Mouse (Mus musculus) MEL (cell line): Measurements from ENCODE around the gene Cybb. TPM values are rescaled to one million over a fixed set of nuclear protein-coding genes. Genes with fewer than 3 reads are reported as not detected.

Source experiments
- DNase-seq: peaks from one replicate; pipeline ENCODE4 v3.0.0; 2011; ENCODE audit warnings: low read depth, low spot score
- H3K27ac ChIP-seq: 2 replicates; pipeline ENCODE4 v1.5.1; 2012; ENCODE audit warnings: low read depth, mild to moderate bottlenecking, control low read depth, low read length, moderate library complexity; ENCODE audit not compliant: control insufficient read depth
- H3K27me3 ChIP-seq, 2 experiments: fragments of 150-350 bp in 1 of 2; sonication (generic) in 1 of 2; 2 replicates each; pipeline ENCODE4 v1.6.1; 2012; ENCODE audit warnings: low read length in 2 of 2, mild to moderate bottlenecking in 2 of 2, improper control_type of control experiment in 1 of 2, moderate library complexity in 1 of 2; ENCODE audit not compliant: insufficient read depth in 2 of 2, control insufficient read depth in 1 of 2
- H3K36me3 ChIP-seq, 2 experiments: 2 replicates each; pipeline ENCODE4 v1.6.1; 2012 to 2014; ENCODE audit warnings: low read length in 2 of 2, improper control_type of control experiment in 1 of 2, inconsistent platforms in 1 of 2, mild to moderate bottlenecking in 1 of 2; ENCODE audit not compliant: insufficient read depth in 2 of 2, control insufficient read depth in 1 of 2
- H3K4me1 ChIP-seq, 2 experiments: fragments of 150-350 bp in 1 of 2; sonication (generic) in 1 of 2; 2 replicates each; pipeline ENCODE4 v1.6.1; 2012; ENCODE audit warnings: low read length in 2 of 2, improper control_type of control experiment in 1 of 2, mild to moderate bottlenecking in 1 of 2; ENCODE audit not compliant: insufficient read depth in 2 of 2, control insufficient read depth in 1 of 2
- H3K4me3 ChIP-seq, 2 experiments: fragments of 150-350 bp in 1 of 2; sonication (generic) in 1 of 2; 2 replicates each; pipeline ENCODE4 v1.5.1; 2012; ENCODE audit warnings: low read depth in 2 of 2, low read length in 2 of 2, mild to moderate bottlenecking in 2 of 2, moderate library complexity in 2 of 2, control low read depth in 1 of 2, improper control_type of control experiment in 1 of 2; ENCODE audit not compliant: control insufficient read depth in 1 of 2, insufficient read depth in 1 of 2
- H3K79me2 ChIP-seq: 2 replicates; pipeline ENCODE4 v1.6.1; 2012; ENCODE audit warnings: mild to moderate bottlenecking, low read length, moderate library complexity; ENCODE audit not compliant: control insufficient read depth, poor library complexity, insufficient read depth
- H3K9ac ChIP-seq: 2 replicates; pipeline ENCODE4 v1.6.1; 2012; ENCODE audit warnings: low read depth, mild to moderate bottlenecking, control low read depth, low read length, moderate library complexity; ENCODE audit not compliant: control insufficient read depth, poor library complexity, severe bottlenecking
- H3K9me3 ChIP-seq: fragments of 150-350 bp; sonication (generic); replicated peaks from 2 replicates; pipeline ENCODE4 v1.6.1; 2012; ENCODE audit warnings: mild to moderate bottlenecking, low read length, improper control_type of control experiment, moderate library complexity; ENCODE audit not compliant: insufficient read depth
- BHLHE40 ChIP-seq: IDR thresholded peaks from 2 replicates; pipeline ENCODE4 v1.6.1; 2012; ENCODE audit warnings: low read depth, mild to moderate bottlenecking, inconsistent platforms, low read length, improper control_type of control experiment, borderline replicate concordance
- CTCF ChIP-seq, 3 experiments: IDR thresholded peaks in 2 of 3; conservative IDR thresholded peaks in 1 of 3; 2 replicates each; pipeline ENCODE4 v1.5.1; 2011 to 2012; ENCODE audit warnings: low read length in 3 of 3, low read depth in 2 of 3, mild to moderate bottlenecking in 2 of 3, improper control_type of control experiment in 1 of 3, inconsistent platforms in 1 of 3, mixed read lengths in 1 of 3, moderate library complexity in 1 of 3; ENCODE audit not compliant: control insufficient read depth in 1 of 3, insufficient read depth in 1 of 3, poor library complexity in 1 of 3, severe bottlenecking in 1 of 3
- E2F4 ChIP-seq: IDR thresholded peaks from 2 replicates; pipeline ENCODE4 v1.6.1; 2011; ENCODE audit warnings: low read depth, low read length, improper control_type of control experiment, borderline replicate concordance
- ELF1 ChIP-seq: IDR thresholded peaks from 2 replicates; pipeline ENCODE4 v1.6.1; 2014; ENCODE audit warnings: low read depth, mild to moderate bottlenecking, inconsistent platforms, low read length, improper control_type of control experiment, moderate library complexity
- EP300 ChIP-seq, 2 experiments: IDR thresholded peaks; 2 replicates each; pipeline ENCODE4 v1.6.1; 2011; ENCODE audit warnings: improper control_type of control experiment in 2 of 2, low read length in 2 of 2, low read depth in 1 of 2, mild to moderate bottlenecking in 1 of 2
- ETS1 ChIP-seq: IDR thresholded peaks from 2 replicates; pipeline ENCODE4 v1.6.1; 2012; ENCODE audit warnings: low read depth, mild to moderate bottlenecking, inconsistent platforms, low read length, improper control_type of control experiment, moderate library complexity
- HCFC1 ChIP-seq: IDR thresholded peaks from 2 replicates; pipeline ENCODE4 v1.6.1; 2012; ENCODE audit warnings: low read depth, mild to moderate bottlenecking, inconsistent platforms, low read length, improper control_type of control experiment, moderate library complexity
- JUND ChIP-seq: IDR thresholded peaks from 2 replicates; pipeline ENCODE4 v1.6.1; 2011; ENCODE audit warnings: low read depth, mild to moderate bottlenecking, improper control_type of control experiment, low read length
- MEF2A ChIP-seq: IDR thresholded peaks from 2 replicates; pipeline ENCODE4 v1.6.1; 2014; ENCODE audit warnings: low read depth, mild to moderate bottlenecking, inconsistent platforms, low read length, improper control_type of control experiment; ENCODE audit not compliant: poor library complexity, insufficient replicate concordance, severe bottlenecking; ENCODE audit errors: extremely low read depth
- MXI1 ChIP-seq: IDR thresholded peaks from 2 replicates; pipeline ENCODE4 v1.6.1; 2011; ENCODE audit warnings: mild to moderate bottlenecking, low read depth, low read length, improper control_type of control experiment
- NELFE ChIP-seq: IDR thresholded peaks from 2 replicates; pipeline ENCODE4 v1.6.1; 2011; ENCODE audit warnings: low read depth, low read length, improper control_type of control experiment
- POLR2AphosphoS2 ChIP-seq: IDR thresholded peaks from 2 replicates; pipeline ENCODE4 v1.6.1; 2011; ENCODE audit warnings: low read length, improper control_type of control experiment
- RCOR1 ChIP-seq: IDR thresholded peaks from 2 replicates; pipeline ENCODE4 v1.6.1; 2012; ENCODE audit warnings: low read depth, mild to moderate bottlenecking, inconsistent platforms, low read length, improper control_type of control experiment
- TBP ChIP-seq: IDR thresholded peaks from 2 replicates; pipeline ENCODE4 v1.8.0; 2011; ENCODE audit warnings: low read depth, low read length, improper control_type of control experiment
- TCF12 ChIP-seq: IDR thresholded peaks from 2 replicates; pipeline ENCODE4 v1.6.1; 2014; ENCODE audit warnings: low read depth, mild to moderate bottlenecking, inconsistent platforms, low read length, improper control_type of control experiment, moderate library complexity
- USF2 ChIP-seq, 2 experiments: IDR thresholded peaks; 2 replicates each; pipeline ENCODE4 v1.6.1; 2011 to 2012; ENCODE audit warnings: improper control_type of control experiment in 2 of 2, low read length in 2 of 2, borderline replicate concordance in 1 of 2, inconsistent platforms in 1 of 2, low read depth in 1 of 2, mild to moderate bottlenecking in 1 of 2; ENCODE audit not compliant: insufficient read depth in 1 of 2
- ZC3H11A ChIP-seq: IDR thresholded peaks from 2 replicates; pipeline ENCODE4 v1.6.1; 2012; ENCODE audit warnings: low read depth, mild to moderate bottlenecking, inconsistent platforms, low read length, improper control_type of control experiment
- ZNF384 ChIP-seq: IDR thresholded peaks from 2 replicates; pipeline ENCODE4 v1.6.1; 2012; ENCODE audit warnings: low read depth, mild to moderate bottlenecking, inconsistent platforms, low read length, improper control_type of control experiment
- polyA plus RNA-seq, 2 experiments: library from polyadenylated mRNA; stranded (reverse) in 1 of 2; unstranded in 1 of 2; fragments of >175 nt in 1 of 2; fragments of >200 nt in 1 of 2; gene quantifications; 2 replicates each; pipeline versions ENCODE4 v1.2.1 to v1.2.4; 2012; ENCODE audit warnings: low replicate concordance in 2 of 2, low read depth in 1 of 2; ENCODE audit not compliant: insufficient read length in 2 of 2, insufficient read depth in 1 of 2, missing spikeins in 1 of 2
- total RNA-seq: library from RNA; depleted of rRNA; stranded (reverse); fragments of 300-350 nt; gene quantifications from 2 replicates; pipeline ENCODE4 v1.2.3, GENCODE M21; 2012; rRNA removed

Gene Cybb
- not detected in 2 replicates for total RNA-seq
- not detected for polyA plus RNA-seq

- H3K9me3 ChIP-seq: no peaks in the 10 kb centered on the region
- TF ChIP-seq CTCF (IDR thresholded peaks at IDR 0.05 in 2 of 3, conservative IDR thresholded peaks at IDR 0.05 in 1 of 3; ENCODE audit: control insufficient read depth in 1 of 3, insufficient read depth in 1 of 3, low read depth in 2 of 3, low read length in 3 of 3, poor library complexity in 1 of 3, severe bottlenecking in 1 of 3): no peak
- TF ChIP-seq POLR2AphosphoS2: no peak
- TF ChIP-seq TCF12: no peak
- TF ChIP-seq RCOR1: no peak
- no peak for TF ChIP-seq BHLHE40
- no peaks in the 10 kb centered on the region; a peak in 2 of 4 replicates for H3K27me3 ChIP-seq
- no peaks in the 10 kb centered on the region for H3K36me3 ChIP-seq
- H3K4me3 ChIP-seq: no peak within 1 kb of the TSS
- H3K27ac ChIP-seq: no peak within 1 kb of the TSS
- H3K79me2 ChIP-seq: no peaks in the 10 kb centered on the region
- DNase-seq: no peak
- H3K4me1 ChIP-seq: no peaks in the 10 kb centered on the region
- no peak within 1 kb of the TSS for H3K9ac ChIP-seq
Measured at GRCm38 (mm10) chrX:9487671-9488070, at the start of gene Cybb. Gene Cybb (minus strand): TSS chrX:9487771.

- Histone ChIP-seq H3K36me3 (no peaks in the 10 kb centered on the region), H3K27me3 (no peaks in the 10 kb centered on the region), H3K4me3 (no peak overlapping the region), H3K27ac (no peak overlapping the region), H3K9me3 (no peaks in the 10 kb centered on the region), H3K4me1 (no peaks in the 10 kb centered on the region), H3K9ac (no peak overlapping the region), H3K79me2 (no peaks in the 10 kb centered on the region)
- peak; percentile 38 for DNase-seq
- TF ChIP-seq ZNF384 (no peak), HCFC1 (no peak), NELFE (no peak), JUND (no peak), EP300 (IDR thresholded peaks at IDR 0.05; ENCODE audit: low read depth in 1 of 2, low read length in 2 of 2) (peak in 1 of 2 experiments; percentile 51; a peak in 1 of 4 replicates), ELF1 (no peak), TCF12 (peak; percentile 20; the same call in 1 of the 2 replicates), E2F4 (no peak), POLR2AphosphoS2 (no peak), TBP (no peak), MEF2A (no peak), RCOR1 (0 out of 2 replicates have a peak, but pooled peaks have one; percentile 6), ETS1 (0 out of 2 replicates have a peak, but pooled peaks have one; percentile 4), USF2 (IDR thresholded peaks at IDR 0.05; ENCODE audit: borderline replicate concordance in 1 of 2, insufficient read depth in 1 of 2, low read depth in 1 of 2, low read length in 2 of 2) (no peak), MXI1 (no peak), ZC3H11A (no peak)
Measured at GRCm38 (mm10) chrX:9536881-9537280, 49.3 kb upstream of the Cybb start.
